Mouse (Mus musculus): ENCODE results near the gene Zdhhc19. TPM values are rescaled to one million over a fixed set of nuclear protein-coding genes. Genes with fewer than 3 reads are reported as not detected.

Zdhhc19 gene
- total RNA-seq, 2 experiments from 2014 or later: not detected

DNA sequence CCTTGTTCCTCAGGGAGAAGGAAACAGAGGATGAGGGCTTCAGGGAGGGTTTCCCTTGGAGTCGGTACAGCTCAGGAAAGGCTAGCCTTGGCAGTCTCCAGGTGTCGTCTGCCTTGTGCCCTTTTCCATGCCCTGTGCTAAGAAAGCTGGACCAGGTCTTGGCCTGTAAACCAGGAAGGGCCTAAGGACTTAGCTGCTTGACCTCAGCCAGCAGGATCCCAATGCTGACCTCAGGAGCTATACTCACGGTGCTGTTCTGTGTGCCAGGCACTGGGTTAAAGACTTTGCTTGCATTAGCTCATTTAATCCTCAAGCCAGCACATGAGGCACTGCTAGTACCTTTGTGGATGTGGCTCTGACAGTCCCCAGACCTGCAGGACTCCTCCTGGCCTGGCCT lies 15.3 kb downstream of the Zdhhc19 start:
- no peak overlapping the region; the same call in 1 of the 2 replicates for H3K27ac ChIP-seq
- no peak overlapping the region for H3K4me3 ChIP-seq
- intact Hi-C loops (cut with DNase I): no loop called here
- DNase-seq: no peak
- no peak for TF ChIP-seq CTCF (IDR thresholded peaks at IDR 0.05)

GRCm38 (mm10) chr16:32511827-32512490 lies 15.9 kb downstream of the Zdhhc19 start:
- intact Hi-C loops (cut with DNase I): loop anchor here (2.0 kb wide), 1 partner anchor 177 kb away; no protein-coding TSS in a partner anchor
- no peak for DNase-seq
- H3K4me3 ChIP-seq: no peak overlapping the region
- TF ChIP-seq CTCF (IDR thresholded peaks at IDR 0.05): no peak
- peak overlapping the region; percentile 86 for H3K27ac ChIP-seq

- no peak for TF ChIP-seq CTCF (IDR thresholded peaks at IDR 0.05)
- intact Hi-C loops (cut with DNase I): loop anchor here (2.0 kb wide), 1 partner anchor 176 kb away; no protein-coding TSS in a partner anchor
- Histone ChIP-seq H3K4me3 (no peak overlapping the region), H3K27ac (peak overlapping the region; percentile 86)
- DNase-seq: peak; percentile 57
Observed at GRCm38 (mm10) chr16:32512921-32513320, 16.9 kb downstream of the Zdhhc19 start.

GRCm38 (mm10) chr16:32513401-32513800 lies 17.3 kb downstream of the Zdhhc19 start:
- intact Hi-C loops (cut with DNase I): loop anchor here (2.0 kb wide), 1 partner anchor 175 kb away; no protein-coding TSS in a partner anchor
- DNase-seq: no peak
- peak overlapping the region; percentile 86 for H3K27ac ChIP-seq
- no peak overlapping the region for H3K4me3 ChIP-seq
- TF ChIP-seq CTCF (IDR thresholded peaks at IDR 0.05): no peak

- intact Hi-C loops (cut with DNase I): loop anchor here (2.0 kb wide), 1 partner anchor 175 kb away; no protein-coding TSS in a partner anchor
- no peak for TF ChIP-seq CTCF (IDR thresholded peaks at IDR 0.05)
- H3K4me3 ChIP-seq: no peak overlapping the region
- H3K27ac ChIP-seq: peak overlapping the region; percentile 86; the same call in 1 of the 2 replicates
- no peak for DNase-seq
Observed at GRCm38 (mm10) chr16:32513948-32514347, 17.9 kb downstream of the Zdhhc19 start.

DNA sequence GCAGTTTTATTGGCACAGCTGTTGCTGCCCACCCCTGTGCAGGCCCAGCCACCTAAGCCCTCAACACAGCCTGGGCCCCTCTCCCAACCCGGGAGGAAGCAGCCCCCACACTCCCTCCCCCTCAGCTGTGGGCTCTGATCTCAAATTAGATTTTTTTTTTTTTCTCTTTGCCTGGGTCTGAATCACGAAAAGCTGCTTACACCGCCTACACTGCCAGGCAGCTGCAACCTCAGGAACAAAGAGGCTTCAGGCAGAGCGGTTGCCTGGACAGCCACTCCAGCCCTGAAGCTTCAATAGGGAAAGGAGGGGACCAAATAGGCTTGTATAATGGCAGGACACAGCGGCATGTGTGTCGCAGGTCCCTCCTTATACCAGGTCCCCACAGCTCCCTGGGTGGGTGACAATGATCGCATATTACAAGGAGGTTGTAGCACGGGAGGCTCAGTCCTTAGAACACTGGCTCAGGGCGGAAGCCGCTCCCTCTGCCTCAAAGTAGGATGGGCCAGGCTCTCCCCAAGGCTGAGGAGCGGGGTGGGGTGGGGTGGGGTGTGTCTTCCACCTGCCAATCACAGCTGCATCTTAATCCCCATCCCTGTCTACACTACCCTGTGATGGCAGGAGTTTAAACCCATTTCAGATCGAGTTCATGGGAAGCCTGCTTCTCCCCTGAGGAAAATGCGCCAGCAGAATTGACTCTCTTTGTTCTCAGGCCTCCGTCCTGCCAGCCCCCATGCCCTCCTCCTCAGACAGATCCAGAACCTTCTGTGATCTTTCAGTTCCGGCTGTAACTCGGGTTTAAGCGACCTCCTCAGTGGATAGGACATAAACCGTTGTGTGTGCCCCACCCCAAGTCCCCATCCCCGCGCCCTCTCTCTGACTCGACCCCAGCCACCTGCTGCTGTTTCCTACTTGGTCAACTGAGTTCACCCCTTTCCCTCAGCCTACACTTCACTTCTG lies 20.2 kb downstream of the Zdhhc19 start:
- DNase-seq: no peak
- no peak for TF ChIP-seq CTCF (IDR thresholded peaks at IDR 0.05)
- intact Hi-C loops (cut with DNase I): no loop called here
- Histone ChIP-seq H3K27ac (no peak overlapping the region; the same call in 1 of the 2 replicates), H3K4me3 (no peak overlapping the region; the same call in 1 of the 2 replicates)

DNA sequence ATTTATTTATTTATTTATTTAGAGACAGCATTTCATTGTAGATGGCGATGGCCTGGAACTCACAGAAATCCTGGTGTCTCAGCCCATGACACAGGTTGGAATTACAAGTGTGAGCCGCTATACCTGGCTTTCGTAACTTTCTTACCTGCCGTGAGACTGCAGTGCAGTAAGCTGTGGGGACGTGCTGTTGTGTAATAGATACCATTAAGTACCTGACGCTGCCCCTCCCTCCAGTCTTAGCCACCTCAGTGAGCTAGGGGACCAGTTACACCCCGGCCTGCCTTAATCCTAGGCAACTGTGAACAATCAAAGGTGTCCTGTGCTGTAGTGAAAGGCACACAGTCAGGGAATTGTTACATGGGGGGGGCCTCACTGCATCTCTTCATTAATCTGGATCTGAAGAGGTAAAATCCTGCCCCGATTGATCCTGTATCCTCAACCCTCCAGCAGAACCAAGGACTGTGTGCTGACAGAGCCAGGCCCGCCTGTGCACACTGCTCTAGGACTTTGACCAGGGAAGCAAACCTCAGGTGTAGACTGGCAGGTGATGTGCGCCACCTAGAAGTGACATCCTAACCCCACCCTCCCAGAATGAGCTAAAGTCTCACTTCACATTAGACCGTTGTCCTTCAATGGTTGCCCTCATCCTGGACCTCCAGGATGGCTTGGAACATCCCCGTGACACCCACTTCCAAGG lies 21.9 kb downstream of the Zdhhc19 start:
- intact Hi-C loops (cut with DNase I): no loop called here

GRCm38 (mm10) chr16:32519656-32520371 lies 23.7 kb downstream of the Zdhhc19 start:
- Histone ChIP-seq H3K27ac (peak overlapping the region; percentile 29), H3K4me3 (no peak overlapping the region)
- no peak for DNase-seq
- TF ChIP-seq CTCF (IDR thresholded peaks at IDR 0.05): no peak
- intact Hi-C loops (cut with DNase I): no loop called here

More for the DNA sequence above, 21.9 kb downstream of the Zdhhc19 start:
- DNase-seq: no peak
- Histone ChIP-seq H3K27ac (no peak overlapping the region), H3K4me3 (no peak overlapping the region)
- TF ChIP-seq CTCF (IDR thresholded peaks at IDR 0.05): no peak

- TF ChIP-seq CTCF (IDR thresholded peaks at IDR 0.05): no peak
- intact Hi-C loops (cut with DNase I): no loop called here
- H3K4me3 ChIP-seq: no peak overlapping the region
- peak overlapping the region; percentile 29 for H3K27ac ChIP-seq
- peak; percentile 54 for DNase-seq
Observed at GRCm38 (mm10) chr16:32520372-32520748, 24.3 kb downstream of the Zdhhc19 start.

GRCm38 (mm10) chr16:32522578-32523194 lies 26.6 kb downstream of the Zdhhc19 start:
- TF ChIP-seq CTCF (IDR thresholded peaks at IDR 0.05): peak; percentile 10; the same call in 1 of the 2 replicates
- peak; percentile 60 for DNase-seq
- intact Hi-C loops (cut with DNase I): no loop called here
- Histone ChIP-seq H3K4me3 (no peak overlapping the region), H3K27ac (peak overlapping the region; percentile 87)
